Mouse (Mus musculus): ENCODE measurements around the gene Sinhcaf. TPM values are rescaled to one million over a fixed set of nuclear protein-coding genes. Genes with fewer than 3 reads are reported as not detected.
A peak's percentile ranks its signal among the peaks of the same experiment; 100 is the strongest.

Gene Sinhcaf
- polyA plus RNA-seq, 1 experiment from 2014 or later: 23.0 TPM

GRCm38 (mm10) chr6:148945509-148946408, 508 bp downstream of the Sinhcaf start:
- TF ChIP-seq CTCF (IDR thresholded peaks at IDR 0.05; ENCODE audit: low read depth): no peak
- ATAC-seq: peak; percentile 7; the same call in 1 of the 2 replicates
- Histone ChIP-seq H3K4me1 (replicated peaks; ENCODE audit: control insufficient read depth, insufficient read depth, low read length) (0 out of 2 replicates have a peak, but pooled peaks cover 3% of the 10 kb centered on the region), H3K9me3 (ENCODE audit: control insufficient read depth) (no peaks in the 10 kb centered on the region), H3K9ac (ENCODE audit: low read depth, low read length) (peak overlapping the region; percentile 87), H3K27me3 (replicated peaks; ENCODE audit: control insufficient read depth, insufficient read depth, low read length) (no peaks in the 10 kb centered on the region), H3K27ac (ENCODE audit: low read depth, low read length) (peak overlapping the region; percentile 95), H3K36me3 (ENCODE audit: control insufficient read depth, insufficient read depth) (no peaks in the 10 kb centered on the region), H3K4me2 (replicated peaks; ENCODE audit: low read depth) (peak overlapping the region; percentile 91), H3K4me3 (ENCODE audit: low read depth, low read length) (peak overlapping the region; percentile 75)
- under 1% methylated on average over 71 of the region's 75 CpGs for whole genome bisulfite sequencing

- Histone ChIP-seq H3K4me2 (replicated peaks; ENCODE audit: low read depth) (peak overlapping the region; percentile 91), H3K9ac (ENCODE audit: low read depth, low read length) (peak overlapping the region; percentile 87), H3K4me1 (replicated peaks; ENCODE audit: control insufficient read depth, insufficient read depth, low read length) (0 out of 2 replicates have a peak, but pooled peaks cover 3% of the 10 kb centered on the region), H3K27ac (ENCODE audit: low read depth, low read length) (peak overlapping the region; percentile 95), H3K9me3 (ENCODE audit: control insufficient read depth) (no peaks in the 10 kb centered on the region), H3K27me3 (replicated peaks; ENCODE audit: control insufficient read depth, insufficient read depth, low read length) (no peaks in the 10 kb centered on the region), H3K4me3 (ENCODE audit: low read depth, low read length) (peak overlapping the region; percentile 75), H3K36me3 (ENCODE audit: control insufficient read depth, insufficient read depth) (no peaks in the 10 kb centered on the region)
- no peak for TF ChIP-seq CTCF (IDR thresholded peaks at IDR 0.05; ENCODE audit: low read depth)
- peak; percentile 74 for ATAC-seq
- WGBS: under 1% methylated on average over 86 of the region's 92 CpGs
Observed at GRCm38 (mm10) chr6:148944767-148945508, 1.3 kb downstream of the Sinhcaf start.

GRCm38 (mm10) chr6:148944344-148944766, 1.9 kb downstream of the Sinhcaf start:
- Histone ChIP-seq H3K27me3 (replicated peaks; ENCODE audit: control insufficient read depth, insufficient read depth, low read length) (no peaks in the 10 kb centered on the region), H3K4me1 (replicated peaks; ENCODE audit: control insufficient read depth, insufficient read depth, low read length) (0 out of 2 replicates have a peak, but pooled peaks cover 3% of the 10 kb centered on the region), H3K9ac (ENCODE audit: low read depth, low read length) (peak overlapping the region; percentile 87), H3K4me2 (replicated peaks; ENCODE audit: low read depth) (peak overlapping the region; percentile 91), H3K4me3 (ENCODE audit: low read depth, low read length) (peak overlapping the region; percentile 75), H3K9me3 (ENCODE audit: control insufficient read depth) (no peaks in the 10 kb centered on the region), H3K27ac (ENCODE audit: low read depth, low read length) (peak overlapping the region; percentile 95), H3K36me3 (ENCODE audit: control insufficient read depth, insufficient read depth) (no peaks in the 10 kb centered on the region)
- peak; percentile 56 for ATAC-seq
- 1% methylated on average over 29 of the region's 30 CpGs for WGBS
- TF ChIP-seq CTCF (IDR thresholded peaks at IDR 0.05; ENCODE audit: low read depth): no peak

GRCm38 (mm10) chr6:148943695-148944094, 2.6 kb downstream of the Sinhcaf start:
- TF ChIP-seq CTCF (IDR thresholded peaks at IDR 0.05; ENCODE audit: low read depth): no peak
- Histone ChIP-seq H3K4me3 (ENCODE audit: low read depth, low read length) (peak overlapping the region; percentile 75), H3K9ac (ENCODE audit: low read depth, low read length) (no peak overlapping the region), H3K4me1 (replicated peaks; ENCODE audit: control insufficient read depth, insufficient read depth, low read length) (0 out of 2 replicates have a peak, but pooled peaks cover 3% of the 10 kb centered on the region), H3K9me3 (ENCODE audit: control insufficient read depth) (no peaks in the 10 kb centered on the region), H3K27ac (ENCODE audit: low read depth, low read length) (no peak overlapping the region), H3K36me3 (ENCODE audit: control insufficient read depth, insufficient read depth) (no peaks in the 10 kb centered on the region), H3K27me3 (replicated peaks; ENCODE audit: control insufficient read depth, insufficient read depth, low read length) (no peaks in the 10 kb centered on the region), H3K4me2 (replicated peaks; ENCODE audit: low read depth) (peak overlapping the region; percentile 91)
- 17% methylated on average over 3 of the region's 3 CpGs for WGBS
- no peak for ATAC-seq

- no peaks in the 10 kb centered on the region for H3K27me3 ChIP-seq (replicated peaks; ENCODE audit: control insufficient read depth, insufficient read depth, low read length)
- ATAC-seq: no peak
Observed at GRCm38 (mm10) chr6:148942406-148942805, 3.9 kb downstream of the Sinhcaf start.

GRCm38 (mm10) chr6:148941880-148942279, 4.4 kb downstream of the Sinhcaf start:
- TF ChIP-seq CTCF (IDR thresholded peaks at IDR 0.05; ENCODE audit: low read depth): no peak
- Histone ChIP-seq H3K27me3 (replicated peaks; ENCODE audit: control insufficient read depth, insufficient read depth, low read length) (no peaks in the 10 kb centered on the region), H3K4me2 (replicated peaks; ENCODE audit: low read depth) (peak overlapping the region; percentile 18), H3K4me1 (replicated peaks; ENCODE audit: control insufficient read depth, insufficient read depth, low read length) (0 out of 2 replicates have a peak, but pooled peaks cover 6% of the 10 kb centered on the region), H3K9me3 (ENCODE audit: control insufficient read depth) (no peaks in the 10 kb centered on the region), H3K9ac (ENCODE audit: low read depth, low read length) (no peak overlapping the region), H3K4me3 (ENCODE audit: low read depth, low read length) (no peak overlapping the region), H3K36me3 (ENCODE audit: control insufficient read depth, insufficient read depth) (no peaks in the 10 kb centered on the region), H3K27ac (ENCODE audit: low read depth, low read length) (0 out of 2 replicates have a peak overlapping the region, but pooled peaks have one; percentile 28)
- 50% methylated on average over 5 of the region's 5 CpGs for WGBS
- ATAC-seq: no peak

More at GRCm38 (mm10) chr6:148942406-148942805, 3.9 kb downstream of the Sinhcaf start:
- TF ChIP-seq CTCF (IDR thresholded peaks at IDR 0.05; ENCODE audit: low read depth): peak; percentile 50
- no peak overlapping the region for H3K9ac ChIP-seq (ENCODE audit: low read depth, low read length)
- H3K27ac ChIP-seq (ENCODE audit: low read depth, low read length): no peak overlapping the region
- H3K4me3 ChIP-seq (ENCODE audit: low read depth, low read length): no peak overlapping the region
- 58% methylated on average over 4 of the region's 4 CpGs for WGBS
- no peaks in the 10 kb centered on the region for H3K36me3 ChIP-seq (ENCODE audit: control insufficient read depth, insufficient read depth)
- H3K4me2 ChIP-seq (replicated peaks; ENCODE audit: low read depth): no peak overlapping the region
- 0 out of 2 replicates have a peak, but pooled peaks cover 6% of the 10 kb centered on the region for H3K4me1 ChIP-seq (replicated peaks; ENCODE audit: control insufficient read depth, insufficient read depth, low read length)
- H3K9me3 ChIP-seq (ENCODE audit: control insufficient read depth): no peaks in the 10 kb centered on the region

Measured in intestine, postnatal 0 days (tissue).